Mouse (Mus musculus) cerebellum, postnatal 14 days (tissue): ENCODE data around the gene Dnajc22.
"Not testable (repeated sequence)": the region's sequence is repeated elsewhere in the genome, so short reads cannot be mapped to it uniquely, and the experiment has no call there.

Experiments
- DNase-seq, 2 experiments: peaks; one replicate each; pipeline ENCODE4 v3.0.0; 2021; ENCODE audit warnings: mixed read lengths in 2 of 2

Dnajc22 gene

GRCm38 (mm10) chr15:99092870-99093269, at the start of gene Dnajc22:
Dnajc22 (plus strand) TSS chr15:99093170.
- no peak for DNase-seq

- no peak for DNase-seq
Observed at GRCm38 (mm10) chr15:99044854-99045253, 48.1 kb upstream of the Dnajc22 start.

- DNase-seq = not testable (repeated sequence)
Observed at GRCm38 (mm10) chr15:99045734-99046133, 47.2 kb upstream of the Dnajc22 start.

- DNase-seq = peak; percentile 74
Observed at GRCm38 (mm10) chr15:99049473-99050253, 43.3 kb upstream of the Dnajc22 start.

GRCm38 (mm10) chr15:99053373-99053772, 39.6 kb upstream of the Dnajc22 start:
- DNase-seq = peak in 1 of 2 experiments; percentile 68

- DNase-seq = peak in 1 of 2 experiments; percentile 41
Observed at GRCm38 (mm10) chr15:99055040-99055439, 37.9 kb upstream of the Dnajc22 start, which contains the start of gene Prph. Prph (plus strand) TSS chr15:99055174.

GRCm38 (mm10) chr15:99055511-99055961, 37.4 kb upstream of the Dnajc22 start:
- peak; percentile 55 to 63 for DNase-seq

GRCm38 (mm10) chr15:99056332-99056731, 36.6 kb upstream of the Dnajc22 start:
- DNase-seq = peak; percentile 41 to 70

- no peak for DNase-seq
Observed at GRCm38 (mm10) chr15:99065557-99066165, 27.3 kb upstream of the Dnajc22 start.

- no peak for DNase-seq
Observed at GRCm38 (mm10) chr15:99071988-99072387, 21.0 kb upstream of the Dnajc22 start.

- DNase-seq = no peak
Observed at GRCm38 (mm10) chr15:99074019-99074599, 18.9 kb upstream of the Dnajc22 start, which contains the start of gene Troap. Troap (plus strand) TSS chr15:99074575.

- DNase-seq = peak; percentile 99
Observed at GRCm38 (mm10) chr15:99074600-99075333, 18.2 kb upstream of the Dnajc22 start.

GRCm38 (mm10) chr15:99076011-99076410, 17.0 kb upstream of the Dnajc22 start:
- DNase-seq = not testable (repeated sequence)

GRCm38 (mm10) chr15:99078181-99078910, 14.6 kb upstream of the Dnajc22 start:
- DNase-seq = no peak

GRCm38 (mm10) chr15:99079804-99080203, 13.2 kb upstream of the Dnajc22 start:
- no peak for DNase-seq

- DNase-seq = no peak
Observed at GRCm38 (mm10) chr15:99082322-99082721, 10.6 kb upstream of the Dnajc22 start.

- no peak for DNase-seq
Observed at GRCm38 (mm10) chr15:99082840-99083239, 10.1 kb upstream of the Dnajc22 start.

- DNase-seq = peak; percentile 56 to 67
Observed at GRCm38 (mm10) chr15:99083258-99083657, 9.7 kb upstream of the Dnajc22 start.

GRCm38 (mm10) chr15:99083867-99084557, 9.0 kb upstream of the Dnajc22 start:
- no peak for DNase-seq

GRCm38 (mm10) chr15:99084618-99085017, 8.4 kb upstream of the Dnajc22 start:
- DNase-seq = no peak

GRCm38 (mm10) chr15:99085997-99086396, 7.0 kb upstream of the Dnajc22 start:
- no peak for DNase-seq
